Mouse (Mus musculus): ENCODE data around the gene Gpc3.
"Not testable (repeated sequence)": the region's sequence is repeated elsewhere in the genome, so short reads cannot be mapped to it uniquely, and the experiment has no call there.

Gpc3 gene

GRCm38 (mm10) chrX:52281103-52281900, 332.4 kb downstream of the Gpc3 start:
- no peak for DNase-seq (ENCODE audit: low spot score in 2 of 2)

GRCm38 (mm10) chrX:52278687-52279359, 334.9 kb downstream of the Gpc3 start:
- DNase-seq (ENCODE audit: low spot score in 2 of 2), result no peak

DNA sequence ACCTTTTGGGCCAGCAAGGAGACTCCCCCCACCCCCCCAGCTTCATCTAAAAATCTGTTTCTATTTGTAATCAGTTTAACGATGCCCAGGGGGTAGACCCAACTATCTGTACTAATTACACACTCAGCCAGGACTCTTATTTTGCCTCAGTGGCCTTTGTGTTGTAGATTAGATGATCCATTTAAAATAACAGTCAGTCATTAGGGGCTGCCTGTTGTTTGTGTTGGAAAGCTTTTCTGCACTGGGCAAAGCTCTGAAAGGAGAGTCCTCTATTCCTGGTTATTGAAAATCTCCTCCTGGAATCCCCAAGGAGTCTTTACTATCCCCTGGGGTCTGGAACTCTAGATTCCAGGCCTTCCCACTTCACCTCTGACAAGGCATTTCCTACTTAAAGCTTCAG, 336.2 kb downstream of the Gpc3 start:
- no peak for DNase-seq (ENCODE audit: low spot score in 2 of 2)

- DNase-seq (ENCODE audit: low spot score in 2 of 2), result no peak
These were observed 340.7 kb downstream of the Gpc3 start for GRCm38 (mm10) chrX:52273016-52273415.

DNA sequence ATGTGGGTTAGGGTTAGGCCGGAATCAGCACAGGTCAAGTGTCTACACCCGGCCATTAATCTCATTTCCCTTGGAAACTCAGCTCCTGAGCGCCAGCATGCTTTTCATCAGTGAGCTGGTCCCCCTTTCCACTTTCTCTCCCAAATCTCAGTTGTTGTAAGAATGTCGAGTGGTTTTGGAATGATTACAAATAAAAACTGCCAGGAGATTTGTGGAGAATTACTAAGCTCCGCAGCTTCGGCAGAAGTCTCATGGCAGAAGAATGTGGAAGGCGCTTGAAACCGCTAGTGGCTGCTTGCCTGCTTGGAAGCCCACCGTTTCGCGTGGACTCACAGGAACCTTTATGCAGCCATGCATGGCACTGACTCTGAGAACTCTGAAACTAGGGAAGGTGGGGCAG, 351.8 kb downstream of the Gpc3 start:
- DNase-seq (ENCODE audit: low spot score in 2 of 2), result no peak

- DNase-seq (ENCODE audit: low spot score in 2 of 2), result no peak
These were observed 352.2 kb downstream of the Gpc3 start for GRCm38 (mm10) chrX:52261546-52261945.

GRCm38 (mm10) chrX:52259771-52260170, 354.0 kb downstream of the Gpc3 start:
- DNase-seq (ENCODE audit: low spot score in 2 of 2), result not testable (repeated sequence)

DNA sequence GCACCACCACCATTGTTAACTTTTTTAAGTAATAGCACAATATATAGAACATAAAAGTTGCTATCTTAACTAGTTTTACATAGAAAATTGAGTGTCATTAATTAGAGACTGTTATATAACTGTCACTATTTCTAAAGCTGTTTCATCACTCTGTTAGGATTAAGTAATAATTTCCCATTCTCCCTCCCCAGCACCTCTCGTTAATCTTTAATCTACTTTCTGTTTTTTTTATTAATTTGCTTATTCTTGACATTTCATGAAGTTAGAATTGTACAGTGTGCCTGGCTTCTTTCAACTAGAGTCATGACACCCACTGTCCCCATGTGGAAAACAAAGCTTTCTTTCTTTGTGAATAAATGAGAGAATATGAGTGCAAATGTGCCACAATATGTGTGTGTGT, 359.2 kb downstream of the Gpc3 start:
- no peak for DNase-seq (ENCODE audit: low spot score in 2 of 2)

DNA sequence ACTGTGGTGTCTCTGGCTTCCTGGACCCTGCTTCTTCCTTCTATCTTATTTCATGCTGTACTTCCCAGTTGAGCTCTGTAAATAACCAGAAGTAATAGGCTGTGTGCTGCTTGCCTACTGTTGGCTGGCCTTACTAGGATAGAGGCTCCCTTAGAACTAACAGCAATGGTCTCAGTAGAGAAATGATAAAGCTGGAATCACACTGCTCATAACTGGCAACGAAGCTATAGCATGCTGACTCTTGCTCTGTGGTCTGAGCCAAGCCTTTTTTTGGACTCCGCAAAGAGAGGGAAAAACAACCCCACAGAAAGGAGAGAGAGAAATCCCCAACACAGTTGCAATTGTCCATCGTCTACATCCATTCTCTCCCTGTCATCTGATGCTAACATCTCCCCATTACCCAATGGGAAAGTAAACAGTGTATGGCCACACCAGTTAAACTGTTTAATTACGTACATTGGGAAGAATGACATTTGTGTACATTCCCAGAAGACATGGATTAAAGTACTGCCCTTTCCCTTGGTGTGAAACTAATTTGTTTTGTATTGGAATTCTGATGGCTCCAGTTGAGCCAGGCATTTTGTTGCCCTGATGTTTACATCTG, 368.0 kb downstream of the Gpc3 start:
- DNase-seq (ENCODE audit: low spot score in 2 of 2), result no peak

- no peak for DNase-seq (ENCODE audit: low spot score in 2 of 2)
These were observed 376.3 kb downstream of the Gpc3 start for GRCm38 (mm10) chrX:52237470-52237869.

DNA sequence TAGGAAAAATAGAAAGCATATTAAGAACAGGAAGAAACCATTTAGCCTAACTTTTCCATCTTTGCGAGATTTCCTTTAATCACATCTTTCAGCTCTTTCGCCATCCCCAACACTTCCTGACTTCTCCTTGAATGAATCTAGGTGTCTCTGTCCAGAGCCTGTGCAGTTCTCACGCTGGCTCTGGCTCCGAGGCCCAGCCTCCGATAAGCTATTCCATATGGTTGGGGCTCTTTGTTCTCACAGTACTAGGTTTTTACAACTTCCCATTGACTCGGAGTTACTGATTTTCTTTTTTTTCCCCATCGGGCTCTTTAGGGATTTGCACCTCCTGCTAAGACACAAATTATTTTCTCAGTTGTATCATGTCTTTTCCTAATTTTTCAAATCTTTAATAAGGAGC, 381.8 kb downstream of the Gpc3 start:
- DNase-seq (ENCODE audit: low spot score in 2 of 2), result no peak

- DNase-seq (ENCODE audit: low spot score in 2 of 2), result no peak
These were observed 383.0 kb downstream of the Gpc3 start for GRCm38 (mm10) chrX:52230711-52231110.
